Mouse (Mus musculus) layer of hippocampus, postnatal 14 days (tissue): ENCODE data around the gene 4930535I16Rik. TPM values are rescaled to one million over a fixed set of nuclear protein-coding genes. Genes with fewer than 3 reads are reported as not detected.

ENCODE experiments used
- DNase-seq, 2 experiments: peaks; one replicate each; pipeline ENCODE4 v3.0.0; 2021 to 2022; ENCODE audit warnings: low spot score in 2 of 2, mixed read lengths in 1 of 2
- total RNA-seq, 2 experiments: library from RNA; stranded (reverse); gene quantifications; 2 replicates each; pipeline ENCODE4 v1.2.3; 2021

4930535I16Rik gene
- total RNA-seq, 2 experiments from 2014 or later = not detected

DNA sequence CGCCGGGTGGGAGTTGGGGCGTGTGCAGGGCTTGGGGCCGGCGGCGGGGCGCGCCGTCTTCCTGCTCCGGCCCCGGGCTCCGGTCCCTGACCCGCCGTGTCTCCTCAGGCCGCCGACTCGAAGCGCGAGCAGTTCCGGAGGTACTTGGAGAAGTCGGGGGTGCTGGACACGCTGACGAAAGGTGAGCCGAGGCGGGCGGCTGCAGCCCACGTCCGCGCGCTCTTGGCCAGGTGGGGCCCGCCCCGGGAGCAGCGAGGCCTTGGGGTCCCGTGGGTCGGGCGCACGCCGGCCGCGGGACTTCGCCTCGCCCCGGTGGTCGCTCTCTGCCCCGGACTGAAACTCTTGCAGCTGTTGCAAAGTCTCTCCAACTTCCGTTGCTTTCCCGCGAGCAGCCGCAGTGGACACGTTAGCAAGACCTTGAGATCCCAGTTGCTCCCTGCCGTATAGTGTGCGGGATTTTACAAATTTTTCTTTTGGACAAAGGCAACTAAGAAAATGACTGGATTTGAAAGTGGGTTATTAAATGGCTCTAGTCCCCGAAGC is 12.6 kb downstream of the 4930535I16Rik start:
- DNase-seq = no peak

DNA sequence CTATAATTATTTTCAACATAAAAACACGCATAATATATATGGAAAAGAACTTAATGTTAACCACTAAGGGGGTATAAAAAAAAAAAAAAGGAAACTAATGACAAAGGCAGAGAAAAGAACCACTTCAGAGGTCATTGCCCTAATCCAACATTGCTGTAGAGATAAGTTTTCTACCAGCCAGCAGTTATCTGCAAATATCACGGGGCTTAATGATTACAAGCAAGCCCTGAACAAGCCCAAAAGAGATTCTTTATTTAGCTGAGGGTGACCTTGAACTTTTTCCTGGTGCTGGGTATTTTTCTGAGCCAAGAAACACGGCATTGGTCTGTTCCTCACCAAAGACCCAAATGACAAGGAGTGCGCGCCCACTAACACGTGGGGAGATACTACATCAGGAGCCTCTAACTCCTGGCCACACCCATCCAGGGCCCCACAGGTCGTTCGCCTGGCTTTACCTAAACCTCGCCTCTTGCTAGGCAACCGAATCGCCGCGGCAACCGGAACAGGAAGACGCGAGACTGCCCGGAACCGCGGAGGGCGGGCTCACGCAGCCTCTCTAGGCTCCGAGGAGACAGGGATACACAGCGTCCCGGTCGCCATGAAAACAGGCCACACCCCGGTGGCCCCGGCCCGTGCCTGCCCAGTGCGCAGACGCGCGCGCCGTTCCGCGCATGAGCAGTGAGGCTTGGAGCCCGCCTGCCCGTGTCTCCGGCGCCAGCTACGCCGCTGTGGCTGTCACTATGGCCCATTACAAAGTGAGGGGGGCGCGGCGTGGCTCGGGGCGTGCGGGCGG is 13.3 kb downstream of the 4930535I16Rik start, which contains the start of gene Mycbp:
TSS of gene Mycbp (plus strand) at position 500 of the 793 bp plus-strand sequence.
- DNase-seq = peak; percentile 98 to 99

DNA sequence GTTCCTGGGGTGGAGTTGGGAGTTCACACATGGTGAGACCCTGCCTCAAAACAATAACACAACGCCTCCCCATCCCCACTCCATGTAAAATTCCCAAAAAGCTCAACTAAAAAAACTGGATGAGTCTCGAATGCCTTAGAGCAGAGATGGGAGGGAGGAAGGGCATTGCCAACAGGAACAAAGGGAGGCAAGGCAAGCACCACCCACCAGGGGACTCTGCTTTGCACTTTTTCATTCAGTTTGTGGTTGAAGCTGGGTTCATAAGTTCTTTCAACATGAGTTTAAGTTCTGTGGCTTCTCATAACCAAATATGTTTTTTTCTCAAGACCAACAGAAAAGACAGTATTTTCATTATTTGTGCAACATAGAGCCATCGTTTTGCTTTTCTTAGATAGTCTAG is 14.4 kb downstream of the 4930535I16Rik start:
- no peak for DNase-seq

DNA sequence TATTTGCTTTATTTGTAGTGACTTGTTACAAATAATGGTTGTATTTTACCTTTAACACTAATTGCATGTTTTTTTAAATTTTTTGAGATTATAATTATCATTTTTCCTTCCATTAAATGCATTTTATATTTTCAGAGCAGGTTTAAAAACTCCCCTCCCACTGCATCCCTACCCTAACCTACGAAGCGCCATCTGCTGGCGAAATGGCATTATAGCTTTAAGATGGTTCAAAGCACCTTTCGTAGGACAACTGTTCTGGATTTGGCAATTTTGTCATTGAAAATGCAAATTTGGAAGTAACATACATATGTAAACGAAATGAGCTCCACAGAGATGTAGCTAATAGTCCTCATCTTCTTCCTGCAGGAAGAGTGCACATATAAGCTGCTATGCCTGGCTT is 19.1 kb downstream of the 4930535I16Rik start:
- peak; percentile 27 to 52 for DNase-seq

DNA sequence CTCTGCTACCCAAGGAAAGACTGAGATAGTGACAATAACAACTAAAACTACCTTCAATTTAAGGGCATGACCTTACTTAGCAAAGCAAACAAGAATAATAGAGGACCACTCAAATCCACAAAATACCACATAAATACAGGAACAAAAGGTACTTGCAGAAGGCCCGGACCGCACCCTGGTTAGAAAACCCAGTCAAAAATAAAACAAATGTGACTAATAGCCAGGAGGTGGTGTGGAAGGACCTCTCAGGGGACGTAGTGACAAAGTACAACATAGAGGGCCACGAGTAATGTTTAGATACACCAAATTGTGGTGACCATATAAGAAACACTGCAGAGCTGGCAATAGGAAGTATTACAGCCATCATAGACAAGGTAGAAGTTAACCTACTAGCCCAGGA is 23.5 kb downstream of the 4930535I16Rik start:
- no peak for DNase-seq

DNA sequence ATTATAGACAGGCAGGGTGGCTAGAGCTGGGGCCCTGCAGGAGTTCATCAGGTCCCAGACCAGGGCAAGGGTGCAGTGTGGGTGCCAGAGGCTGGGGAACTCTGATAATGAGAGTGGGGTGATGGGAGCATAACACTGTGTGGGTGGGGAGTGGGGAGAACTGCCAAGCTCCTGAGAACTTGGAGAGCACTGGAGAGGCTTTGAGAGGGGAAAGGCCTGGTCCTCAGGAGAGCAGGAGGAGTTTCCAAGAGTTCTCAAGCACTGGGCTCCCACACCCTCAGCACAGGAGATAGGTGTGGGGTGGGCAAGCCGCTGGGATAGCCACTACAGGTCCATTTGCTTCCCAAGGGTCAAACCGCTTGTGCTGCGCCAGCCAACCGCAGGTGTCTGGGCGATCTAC is 24.1 kb downstream of the 4930535I16Rik start:
- no peak for DNase-seq

Other genes starting within 250 kb of the 4930535I16Rik start
- gene Macf1, start 233.7 kb downstream of the 4930535I16Rik start, total RNA-seq = 100 to 1,000 TPM; 226 to 248 TPM
- 100 to 1,000 TPM; 178 to 208 TPM for gene Ndufs5, start 199.8 kb downstream of the 4930535I16Rik start, total RNA-seq
- 10 to 100 TPM; 58.8 to 62.2 TPM for gene Akirin1, start 167.7 kb downstream of the 4930535I16Rik start, total RNA-seq
- gene Rhbdl2, start 130.1 kb downstream of the 4930535I16Rik start, total RNA-seq = 1 to 10 TPM; 1.7 TPM
- not detected for gene 4933427I04Rik, start 58.3 kb downstream of the 4930535I16Rik start, total RNA-seq
- gene Mycbp, start 13.2 kb downstream of the 4930535I16Rik start, total RNA-seq = 10 to 100 TPM; 11.8 to 12.6 TPM
- 10 to 100 TPM; 51.5 TPM for gene Rragc, start 576 bp downstream of the 4930535I16Rik start, total RNA-seq